Comparison of ENCODE assay signal across 15 mouse cellular contexts in genomic region chr10:83744656-83745055, GRCm38 (mm10). TPM values are rescaled to one million over a fixed set of nuclear protein-coding genes. Genes with fewer than 3 reads are reported as not detected.
DNase-seq lines count a peak whose midpoint lies in the region; ATAC-seq and TF ChIP-seq lines count a peak whose summit lies in the region.
"Had no signal": no experiment of that assay in that cellular context is flagged by ENCODE, and none has a peak within 500 bp of the region (broad histone marks: within the 10 kb centered on the region; RNA-seq: fewer than 3 reads in every experiment).

No protein-coding gene starts in this region.

- H3K4me2 ChIP-seq in forebrain, embryonic 11.5 days (ENCODE audit: low read depth, low read length, severe bottlenecking) = no peak overlapping the region
- H3K4me2 ChIP-seq: heart, embryonic 13.5 days; intestine, embryonic 15.5 days; liver, embryonic 12.5 days had no signal

- ATAC-seq in forebrain, embryonic 11.5 days (replicated peaks; ENCODE audit: low FRiP score) = no peak
- ATAC-seq: intestine, embryonic 15.5 days; liver, embryonic 12.5 days had no signal

- 91% methylated on average over 3 of the region's 3 CpGs for WGBS in forebrain, embryonic 11.5 days

- intact Hi-C loops in gastrocnemius, adult 2 months (cut with DNase I) = no loop called here
- intact Hi-C loops in gastrocnemius, postnatal 14 days (cut with DNase I; ENCODE audit: low total_unique reads) = no loop called here

- no peak for TF ChIP-seq CTCF in gastrocnemius, adult 2 months (IDR thresholded peaks at IDR 0.05)

- H3K9me3 ChIP-seq in forebrain, embryonic 11.5 days (ENCODE audit: control insufficient read depth, low read length) = peaks cover 3% of the 10 kb centered on the region; the same call in 1 of the 2 replicates
- H3K9me3 ChIP-seq: intestine, embryonic 15.5 days had no signal

- no peaks in the 10 kb centered on the region for H3K4me1 ChIP-seq in forebrain, embryonic 11.5 days (replicated peaks; ENCODE audit: control insufficient read depth, insufficient read depth, low read length)
- H3K4me1 ChIP-seq: intestine, embryonic 15.5 days; liver, embryonic 12.5 days had no signal

- H3K27me3 ChIP-seq in forebrain, embryonic 11.5 days (ENCODE audit: control insufficient read depth, insufficient read depth, low read length) = no peaks in the 10 kb centered on the region
- H3K27me3 ChIP-seq: heart, embryonic 13.5 days; intestine, embryonic 15.5 days; liver, embryonic 12.5 days had no signal

- no peak overlapping the region for H3K9ac ChIP-seq in forebrain, embryonic 11.5 days (ENCODE audit: low read length)
- H3K9ac ChIP-seq: heart, embryonic 13.5 days; intestine, embryonic 15.5 days; liver, embryonic 12.5 days had no signal

- no peak overlapping the region for H3K4me3 ChIP-seq in gastrocnemius, adult 2 months
- no peak overlapping the region for H3K4me3 ChIP-seq in forebrain, embryonic 11.5 days (ENCODE audit: low read depth, low read length)
- H3K4me3 ChIP-seq: heart, embryonic 13.5 days; intestine, embryonic 15.5 days; liver, embryonic 12.5 days had no signal

- H3K27ac ChIP-seq in gastrocnemius, adult 2 months = no peak overlapping the region
- H3K27ac ChIP-seq in forebrain, embryonic 11.5 days (ENCODE audit: low read depth, low read length) = no peak overlapping the region
- H3K27ac ChIP-seq: heart, embryonic 13.5 days; intestine, embryonic 15.5 days; liver, embryonic 12.5 days had no signal

- H3K36me3 ChIP-seq in forebrain, embryonic 11.5 days (ENCODE audit: control insufficient read depth, insufficient read depth, low read length) = no peaks in the 10 kb centered on the region
- H3K36me3 ChIP-seq: G1E; intestine, embryonic 15.5 days; liver, embryonic 12.5 days had no signal

- peak; percentile 48 for DNase-seq in gastrocnemius, adult 2 months
- DNase-seq in gastrocnemius, postnatal 14 days = no peak
- peak; percentile 93 for DNase-seq in adipocyte (ENCODE audit: low spot score)
- DNase-seq in cerebellum, adult 9-11 months = peak; percentile 83
- DNase-seq in heart, postnatal 4 days = peak; percentile 62
- no peak for DNase-seq in forebrain, embryonic 11.5 days (ENCODE audit: low spot score)
- no peak for DNase-seq in spleen, adult 18-20 months
- no peak for DNase-seq in right cerebral cortex, postnatal 4 days
- DNase-seq: B cell, adult 2 months; kidney, postnatal 25 days had no signal

RNA-seq across cellular contexts. Expression of gene 1500009L16Rik, which starts 22.0 kb away (rescaled TPM):
- 1 to 10 TPM in 1 of 2 experiments, under 1 TPM in 1; 0.89 to 1.4 TPM for total RNA-seq in gastrocnemius, adult 2 months (2021)
- total RNA-seq in gastrocnemius, postnatal 14 days (2021) = 1 to 10 TPM; 3.2 to 3.6 TPM
- 10 to 100 TPM; 18.4 to 19.2 TPM for total RNA-seq in heart, postnatal 4 days (2021)
- polyA plus RNA-seq in forebrain, embryonic 11.5 days (2014; fragmentation: Nextera tagmentation; extraction: Ambion mirVana) = 43.2 and 44.0 TPM in 2 replicates
- total RNA-seq: megakaryocyte-erythroid progenitor cell, adult 5-6 weeks had no signal
- polyA plus RNA-seq: G1E had no signal

Comparison
In these comparisons a context has a peak if more than half of its experiments do, and no peak if none do; other contexts are left out.
1. DNase-seq: peak in gastrocnemius, adult 2 months (single experiment), adipocyte (single experiment), cerebellum, adult 9-11 months (single experiment) and heart, postnatal 4 days (single experiment); none in gastrocnemius, postnatal 14 days (single experiment), forebrain, embryonic 11.5 days (single experiment), spleen, adult 18-20 months (0 of 2) and right cerebral cortex, postnatal 4 days (single experiment).
2. RNA of gene 1500009L16Rik, which starts 22.0 kb away (total RNA-seq): 18.4 to 19.2 TPM in heart, postnatal 4 days; 3.2 to 3.6 TPM in gastrocnemius, postnatal 14 days and 0.89 to 1.4 TPM in gastrocnemius, adult 2 months; every median in the first group is over 4 times any median in the second.